Mouse (Mus musculus) ES-E14 (cell line): ENCODE measurements around the gene Zfp541.

ENCODE experiments used
- CHD2 ChIP-seq: IDR thresholded peaks from 2 replicates; pipeline ENCODE4 v1.6.1; 2014; ENCODE audit warnings: mild to moderate bottlenecking, low read depth, low read length, inconsistent platforms
- ZNF384 ChIP-seq: IDR thresholded peaks from 2 replicates; pipeline ENCODE4 v1.6.1; 2012; ENCODE audit warnings: low read depth, low read length, inconsistent platforms

- TF ChIP-seq ZNF384: no peak
- TF ChIP-seq CHD2: no peak
These were observed 19.0 kb downstream of the Zfp541 start for GRCm38 (mm10) chr7:16080581-16080980.
